Mouse (Mus musculus) midbrain, postnatal 0 days (tissue): Measurements from ENCODE around the gene Adamts14. TPM values are rescaled to one million over a fixed set of nuclear protein-coding genes. Genes with fewer than 3 reads are reported as not detected.

ENCODE experiments used
- ATAC-seq: fragments of 200-750 bp; cut with Nextera tagmentation; 2 replicates; pipeline ENCODE4 v1.8.0; 2017; ENCODE audit warnings: moderate number of reproducible peaks, mild to moderate bottlenecking, moderate TSS enrichment, moderate library complexity; ENCODE audit not compliant: low FRiP score
- DNase-seq: peaks from one replicate; pipeline ENCODE4 v3.0.0-alpha.2; 2015; ENCODE audit warnings: low spot score
- H3K27ac ChIP-seq: fragments of 300-500 bp; sonication (generic); 2 replicates; pipeline ENCODE4 v1.5.1; 2014; ENCODE audit warnings: low read depth, mild to moderate bottlenecking, low read length, mixed read lengths
- H3K27me3 ChIP-seq: fragments of 300-500 bp; sonication (generic); 2 replicates; pipeline ENCODE4 v1.6.1; 2014; ENCODE audit warnings: low read length, control low read depth, mixed read lengths; ENCODE audit not compliant: insufficient read depth
- H3K36me3 ChIP-seq: fragments of 300-500 bp; sonication (generic); 2 replicates; pipeline ENCODE4 v1.6.1; 2014; ENCODE audit warnings: low read length, control low read depth, mixed read lengths; ENCODE audit not compliant: insufficient read depth
- H3K4me1 ChIP-seq: fragments of 300-500 bp; sonication (generic); 2 replicates; pipeline ENCODE4 v1.6.1; 2014; ENCODE audit warnings: mild to moderate bottlenecking, control low read depth, antibody characterized with exemption, low read length, mixed read lengths; ENCODE audit not compliant: insufficient read depth
- H3K4me2 ChIP-seq: fragments of 300-500 bp; sonication (generic); 2 replicates; pipeline ENCODE4 v1.6.1; 2014; ENCODE audit warnings: low read depth, mild to moderate bottlenecking, low read length, mixed read lengths; ENCODE audit not compliant: poor library complexity, severe bottlenecking
- H3K4me3 ChIP-seq: fragments of 300-500 bp; sonication (generic); 2 replicates; pipeline ENCODE4 v1.5.1; 2014; ENCODE audit warnings: low read depth, mild to moderate bottlenecking, low read length, moderate library complexity
- H3K9ac ChIP-seq: fragments of 300-500 bp; sonication (generic); replicated peaks from 2 replicates; pipeline ENCODE4 v1.6.1; 2014; ENCODE audit warnings: mild to moderate bottlenecking, low read length, moderate library complexity, mixed read lengths; ENCODE audit not compliant: poor library complexity, severe bottlenecking
- H3K9me3 ChIP-seq: fragments of 300-500 bp; sonication (generic); 2 replicates; pipeline ENCODE4 v1.6.1; 2016; ENCODE audit warnings: low read length, control low read depth
- CTCF ChIP-seq: IDR thresholded peaks from 2 replicates; pipeline ENCODE4 v1.5.1; 2016; ENCODE audit warnings: antibody characterized with exemption, mild to moderate bottlenecking
- WGBS: fragments of 180-500 bp; shearing (Covaris S2); extraction: QIAGEN DNeasy Blood & Tissue Kit; methylation state at CpG from one replicate; pipeline ENCODE4 v1.1.7; 2014; 5-methylcytosine and 5-hydroxymethylcytosine counted together
- polyA plus RNA-seq: library from polyadenylated mRNA; unstranded; fragments of >200 nt; fragmentation: Nextera tagmentation; extraction: Ambion mirVana; gene quantifications from 2 replicates; pipeline ENCODE4 v1.2.1, GENCODE M21; 2015
- total RNA-seq: library from RNA; depleted of rRNA; stranded (reverse); fragments of >200 nt; gene quantifications from 2 replicates; pipeline ENCODE4 v1.2.3, GENCODE M21; 2014

The Adamts14 gene
- total and polyA plus RNA-seq, 2 experiments from 2014 or later, result 0.27 to 1.1 TPM

DNA sequence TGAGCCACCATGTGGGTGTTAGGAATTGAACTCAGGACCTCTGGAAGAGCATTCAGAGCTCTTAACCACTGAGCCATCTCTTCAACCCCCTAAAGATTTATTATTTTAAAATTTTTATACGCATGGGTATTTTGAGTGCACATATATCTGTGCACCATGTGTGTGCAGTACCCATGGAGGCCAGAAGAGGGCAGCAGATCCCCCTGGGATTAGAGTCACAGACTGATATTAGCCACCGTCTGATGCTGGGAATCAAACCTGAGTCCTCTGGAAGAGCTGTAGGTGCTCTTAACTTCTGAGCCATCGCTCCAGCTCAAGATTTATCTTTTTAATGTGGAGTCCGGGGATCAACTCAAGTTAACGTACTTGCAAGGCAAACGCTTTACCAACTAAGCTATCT is 57.6 kb downstream of the Adamts14 start:
- no peak for DNase-seq
- 98% methylated on average over 6 of the region's 6 CpGs for whole genome bisulfite sequencing
- no peak overlapping the region for H3K9ac ChIP-seq
- no peaks in the 10 kb centered on the region for H3K9me3 ChIP-seq
- no peak overlapping the region for H3K4me2 ChIP-seq
- no peaks in the 10 kb centered on the region for H3K36me3 ChIP-seq
- TF ChIP-seq CTCF, result peak; percentile 46
- H3K27ac ChIP-seq, result no peak overlapping the region
- no peaks in the 10 kb centered on the region for H3K4me1 ChIP-seq
- ATAC-seq, result no peak
- H3K27me3 ChIP-seq, result no peaks in the 10 kb centered on the region
- no peak overlapping the region for H3K4me3 ChIP-seq

DNA sequence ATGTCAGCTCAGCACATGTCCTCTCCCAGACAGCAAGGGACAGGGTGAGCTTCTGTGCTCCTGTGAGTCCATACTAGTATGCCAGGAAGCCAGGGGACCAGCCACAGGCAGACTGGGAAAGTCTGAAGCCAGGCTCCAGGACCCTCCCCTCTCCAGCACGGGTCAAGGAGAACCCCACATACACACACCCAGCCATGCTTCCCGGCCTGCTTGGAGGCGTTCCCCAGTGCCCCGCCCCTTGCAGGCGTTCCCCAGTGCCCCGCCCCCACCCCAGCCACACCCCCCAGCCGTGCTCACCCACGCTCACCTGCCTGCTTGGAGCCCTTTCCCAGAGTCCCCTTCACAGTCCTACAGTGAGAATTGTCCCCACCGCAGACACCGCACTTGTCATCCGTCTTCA is 60.4 kb downstream of the Adamts14 start:
- H3K36me3 ChIP-seq, result no peaks in the 10 kb centered on the region
- no peaks in the 10 kb centered on the region for H3K27me3 ChIP-seq
- no peak overlapping the region for H3K4me3 ChIP-seq
- no peaks in the 10 kb centered on the region for H3K4me1 ChIP-seq
- TF ChIP-seq CTCF, result no peak
- no peak overlapping the region for H3K27ac ChIP-seq
- no peak for DNase-seq
- H3K9ac ChIP-seq, result no peak overlapping the region
- ATAC-seq, result no peak
- WGBS, result 28% methylated on average over 11 of the region's 11 CpGs
- no peaks in the 10 kb centered on the region for H3K9me3 ChIP-seq
- H3K4me2 ChIP-seq, result no peak overlapping the region

DNA sequence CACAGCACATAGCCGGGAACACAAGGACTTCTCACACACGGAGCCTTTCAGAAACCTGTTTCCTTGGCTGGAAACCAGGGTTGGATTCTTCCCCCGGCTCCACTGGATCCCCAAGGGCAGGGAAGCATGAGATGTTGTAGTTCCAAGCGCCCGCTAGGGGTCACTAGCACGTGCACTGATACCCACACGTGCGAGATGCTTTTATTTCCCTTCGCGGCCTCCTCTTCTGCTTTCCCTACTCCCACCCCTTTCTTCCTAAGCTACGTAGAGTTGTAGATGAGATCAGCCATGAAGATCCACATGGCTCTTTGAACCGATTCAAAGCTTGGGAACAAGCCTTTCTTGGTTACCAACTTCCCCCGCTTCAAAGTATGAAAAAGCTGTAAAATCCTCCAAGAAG is 61.5 kb downstream of the Adamts14 start:
- ATAC-seq, result no peak
- H3K4me3 ChIP-seq, result no peak overlapping the region
- WGBS, result 9% methylated on average over 13 of the region's 13 CpGs

DNA sequence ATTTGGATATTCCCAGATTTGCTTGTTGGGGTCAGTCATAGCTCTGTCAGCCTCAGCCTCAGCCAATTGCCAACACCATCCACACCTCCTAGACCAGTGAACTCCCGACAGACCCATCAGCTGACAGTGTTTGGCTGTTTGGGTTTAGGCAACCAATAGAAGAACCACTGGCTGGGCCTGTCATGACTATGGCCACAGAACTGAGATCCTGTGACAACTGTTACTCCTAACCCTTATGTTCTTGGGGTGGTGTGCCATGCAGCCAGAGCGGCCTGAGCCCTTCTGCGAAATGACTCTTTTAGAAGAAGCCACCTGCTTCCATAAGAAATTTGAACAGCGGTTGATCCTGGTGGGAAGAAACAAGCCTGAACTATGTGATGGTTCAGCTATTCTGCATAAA is 62.1 kb downstream of the Adamts14 start:
- WGBS, result 87% methylated on average over 4 of the region's 4 CpGs
- H3K27me3 ChIP-seq, result no peaks in the 10 kb centered on the region
- DNase-seq (no peak), ATAC-seq (no peak)
- no peak overlapping the region for H3K9ac ChIP-seq
- H3K27ac ChIP-seq, result no peak overlapping the region
- H3K4me1 ChIP-seq, result no peaks in the 10 kb centered on the region
- TF ChIP-seq CTCF, result no peak
- H3K4me3 ChIP-seq, result no peak overlapping the region
- H3K4me2 ChIP-seq, result no peak overlapping the region
- H3K36me3 ChIP-seq, result no peaks in the 10 kb centered on the region
- no peaks in the 10 kb centered on the region for H3K9me3 ChIP-seq

More for the DNA sequence above, 61.5 kb downstream of the Adamts14 start:
- Histone ChIP-seq H3K4me2 (no peak overlapping the region), H3K27ac (no peak overlapping the region), H3K36me3 (no peaks in the 10 kb centered on the region), H3K9ac (no peak overlapping the region), H3K27me3 (no peaks in the 10 kb centered on the region), H3K4me1 (no peaks in the 10 kb centered on the region), H3K9me3 (no peaks in the 10 kb centered on the region)
- peak; percentile 79 for TF ChIP-seq CTCF
- DNase-seq, result peak; percentile 87

DNA sequence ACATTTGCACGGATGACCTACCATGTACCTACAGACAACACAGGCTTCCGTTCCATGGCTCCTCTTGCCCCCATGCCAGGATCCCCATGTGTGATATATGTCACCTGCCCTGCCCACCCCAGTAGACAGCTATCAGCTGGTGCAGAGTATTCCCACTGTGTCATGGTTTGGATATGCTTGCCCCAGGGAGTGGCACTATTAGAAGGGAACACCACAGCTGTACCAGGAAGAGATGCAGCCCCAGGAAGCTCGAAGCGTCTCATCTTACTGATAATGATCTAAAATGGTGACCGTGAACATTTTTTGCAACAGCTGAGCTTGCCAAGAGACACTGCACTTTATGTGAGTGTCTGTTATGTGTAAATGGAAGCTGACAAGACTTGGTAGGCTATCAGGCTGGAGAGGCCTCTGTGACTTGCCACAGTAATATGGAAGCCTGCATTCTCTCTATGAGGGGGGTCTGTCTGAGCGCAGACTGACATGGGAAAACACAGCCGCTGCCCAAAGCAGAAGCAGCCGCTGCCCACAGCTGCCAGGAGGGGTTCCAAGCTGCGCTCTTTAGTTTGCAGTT is 65.0 kb downstream of the Adamts14 start:
- no peaks in the 10 kb centered on the region for H3K4me1 ChIP-seq
- no peak for TF ChIP-seq CTCF
- WGBS, result 90% methylated on average over 9 of the region's 9 CpGs
- no peaks in the 10 kb centered on the region for H3K9me3 ChIP-seq
- ATAC-seq (no peak), DNase-seq (no peak)
- H3K9ac ChIP-seq, result no peak overlapping the region
- H3K4me3 ChIP-seq, result no peak overlapping the region
- no peak overlapping the region for H3K27ac ChIP-seq
- H3K27me3 ChIP-seq, result no peaks in the 10 kb centered on the region
- H3K4me2 ChIP-seq, result no peak overlapping the region
- H3K36me3 ChIP-seq, result no peaks in the 10 kb centered on the region

DNA sequence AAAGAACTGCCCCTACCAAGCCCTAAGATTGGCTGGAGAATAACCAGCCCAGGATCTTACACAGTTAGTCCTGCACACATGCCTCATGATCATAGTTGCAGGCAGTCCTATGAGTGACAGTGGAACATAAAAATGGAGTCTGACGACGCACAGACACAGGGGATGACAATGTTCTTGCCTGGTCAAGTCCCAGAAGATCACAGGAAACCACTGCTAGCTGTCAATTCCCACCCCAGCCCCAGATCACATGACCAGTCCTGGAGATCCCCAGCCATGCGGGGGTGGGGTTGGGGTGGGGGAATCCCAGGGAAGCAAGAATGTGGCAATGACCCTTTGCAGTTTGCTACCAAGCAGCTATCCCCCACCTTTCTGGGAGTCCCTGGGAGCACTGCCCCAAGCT is 69.3 kb downstream of the Adamts14 start:
- no peak overlapping the region for H3K27ac ChIP-seq
- ATAC-seq, result no peak

More for the DNA sequence above, 69.3 kb downstream of the Adamts14 start:
- H3K27me3 ChIP-seq, result no peaks in the 10 kb centered on the region
- no peaks in the 10 kb centered on the region for H3K4me1 ChIP-seq
- 67% methylated on average over 3 of the region's 3 CpGs for WGBS
- no peak overlapping the region for H3K9ac ChIP-seq
- TF ChIP-seq CTCF, result no peak
- no peak for DNase-seq
- no peaks in the 10 kb centered on the region for H3K9me3 ChIP-seq
- H3K36me3 ChIP-seq, result no peaks in the 10 kb centered on the region
- no peak overlapping the region for H3K4me3 ChIP-seq
- H3K4me2 ChIP-seq, result no peak overlapping the region
